Mouse (Mus musculus): ENCODE data around the gene Rad51b. TPM values are rescaled to one million over a fixed set of nuclear protein-coding genes. Genes with fewer than 3 reads are reported as not detected.

The Rad51b gene
- polyA plus RNA-seq, 1 experiment from 2014 or later, result 1.3 TPM

GRCm38 (mm10) chr12:79364284-79364683 is 67.2 kb downstream of the Rad51b start:
- H3K9me3 ChIP-seq, result no peaks in the 10 kb centered on the region
- no peak overlapping the region for H3K4me2 ChIP-seq
- WGBS, result 92% methylated on average over 2 of the region's 2 CpGs
- no peaks in the 10 kb centered on the region for H3K27me3 ChIP-seq (replicated peaks)
- ATAC-seq (replicated peaks), result no peak
- H3K4me1 ChIP-seq, result no peaks in the 10 kb centered on the region
- no peak overlapping the region for H3K4me3 ChIP-seq
- H3K9ac ChIP-seq, result no peak overlapping the region
- H3K36me3 ChIP-seq (replicated peaks), result no peaks in the 10 kb centered on the region
- H3K27ac ChIP-seq, result no peak overlapping the region

GRCm38 (mm10) chr12:79368818-79369217 is 71.7 kb downstream of the Rad51b start:
- Histone ChIP-seq H3K9me3 (no peaks in the 10 kb centered on the region), H3K4me3 (no peak overlapping the region), H3K27ac (no peak overlapping the region), H3K4me1 (no peaks in the 10 kb centered on the region), H3K27me3 (replicated peaks) (no peaks in the 10 kb centered on the region), H3K9ac (no peak overlapping the region), H3K36me3 (replicated peaks) (no peaks in the 10 kb centered on the region), H3K4me2 (no peak overlapping the region)
- ATAC-seq (replicated peaks), result no peak
- 96% methylated on average over 3 of the region's 3 CpGs for WGBS

GRCm38 (mm10) chr12:79369512-79370165 is 72.6 kb downstream of the Rad51b start:
- H3K4me2 ChIP-seq, result no peak overlapping the region
- ATAC-seq (replicated peaks), result no peak
- 87% methylated on average over 7 of the region's 7 CpGs for WGBS

GRCm38 (mm10) chr12:79372697-79373096 is 75.6 kb downstream of the Rad51b start:
- no peaks in the 10 kb centered on the region for H3K36me3 ChIP-seq (replicated peaks)
- no peak for ATAC-seq (replicated peaks)

More at GRCm38 (mm10) chr12:79369512-79370165, 72.6 kb downstream of the Rad51b start:
- Histone ChIP-seq H3K4me1 (no peaks in the 10 kb centered on the region), H3K9ac (no peak overlapping the region), H3K36me3 (replicated peaks) (no peaks in the 10 kb centered on the region), H3K27me3 (replicated peaks) (no peaks in the 10 kb centered on the region), H3K4me3 (no peak overlapping the region), H3K9me3 (no peaks in the 10 kb centered on the region), H3K27ac (no peak overlapping the region)

GRCm38 (mm10) chr12:79377378-79377777 is 80.3 kb downstream of the Rad51b start:
- H3K36me3 ChIP-seq (replicated peaks), result no peaks in the 10 kb centered on the region
- no peak overlapping the region for H3K4me3 ChIP-seq
- H3K9me3 ChIP-seq, result no peaks in the 10 kb centered on the region
- no peak for ATAC-seq (replicated peaks)
- H3K4me1 ChIP-seq, result no peaks in the 10 kb centered on the region
- 98% methylated on average over 1 of the region's 1 CpGs for WGBS
- H3K27ac ChIP-seq, result no peak overlapping the region
- H3K4me2 ChIP-seq, result no peak overlapping the region
- H3K9ac ChIP-seq, result no peak overlapping the region
- no peaks in the 10 kb centered on the region for H3K27me3 ChIP-seq (replicated peaks)

More at GRCm38 (mm10) chr12:79372697-79373096, 75.6 kb downstream of the Rad51b start:
- H3K4me3 ChIP-seq, result no peak overlapping the region
- no peaks in the 10 kb centered on the region for H3K4me1 ChIP-seq
- H3K27ac ChIP-seq, result no peak overlapping the region
- 84% methylated on average over 5 of the region's 5 CpGs for WGBS
- H3K9ac ChIP-seq, result no peak overlapping the region
- H3K4me2 ChIP-seq, result no peak overlapping the region
- H3K27me3 ChIP-seq (replicated peaks), result no peaks in the 10 kb centered on the region
- H3K9me3 ChIP-seq, result no peaks in the 10 kb centered on the region

GRCm38 (mm10) chr12:79377861-79378260 is 80.8 kb downstream of the Rad51b start:
- H3K4me3 ChIP-seq, result no peak overlapping the region
- no peak overlapping the region for H3K9ac ChIP-seq
- H3K9me3 ChIP-seq, result no peaks in the 10 kb centered on the region
- no peak for ATAC-seq (replicated peaks)
- H3K27me3 ChIP-seq (replicated peaks), result no peaks in the 10 kb centered on the region
- no peaks in the 10 kb centered on the region for H3K4me1 ChIP-seq
- WGBS, result 57% methylated on average over 4 of the region's 4 CpGs
- no peak overlapping the region for H3K4me2 ChIP-seq
- no peak overlapping the region for H3K27ac ChIP-seq
- H3K36me3 ChIP-seq (replicated peaks), result no peaks in the 10 kb centered on the region

GRCm38 (mm10) chr12:79380190-79380589 is 83.1 kb downstream of the Rad51b start:
- H3K9ac ChIP-seq, result no peak overlapping the region
- ATAC-seq (replicated peaks), result no peak

GRCm38 (mm10) chr12:79381489-79381888 is 84.4 kb downstream of the Rad51b start:
- H3K4me1 ChIP-seq, result no peaks in the 10 kb centered on the region
- H3K36me3 ChIP-seq (replicated peaks), result no peaks in the 10 kb centered on the region
- H3K9me3 ChIP-seq, result no peaks in the 10 kb centered on the region
- 81% methylated on average over 3 of the region's 3 CpGs for WGBS
- no peak overlapping the region for H3K4me3 ChIP-seq
- H3K9ac ChIP-seq, result no peak overlapping the region
- no peak overlapping the region for H3K27ac ChIP-seq
- no peaks in the 10 kb centered on the region for H3K27me3 ChIP-seq (replicated peaks)
- no peak overlapping the region for H3K4me2 ChIP-seq
- ATAC-seq (replicated peaks), result no peak

More at GRCm38 (mm10) chr12:79380190-79380589, 83.1 kb downstream of the Rad51b start:
- H3K9me3 ChIP-seq, result no peaks in the 10 kb centered on the region
- H3K4me3 ChIP-seq, result no peak overlapping the region
- H3K4me1 ChIP-seq, result no peaks in the 10 kb centered on the region
- 90% methylated on average over 1 of the region's 1 CpGs for WGBS
- no peak overlapping the region for H3K4me2 ChIP-seq
- no peaks in the 10 kb centered on the region for H3K36me3 ChIP-seq (replicated peaks)
- no peak overlapping the region for H3K27ac ChIP-seq
- H3K27me3 ChIP-seq (replicated peaks), result no peaks in the 10 kb centered on the region

GRCm38 (mm10) chr12:79382416-79382815 is 85.3 kb downstream of the Rad51b start:
- WGBS, result 16% methylated on average over 2 of the region's 2 CpGs
- Histone ChIP-seq H3K4me3 (no peak overlapping the region), H3K4me1 (no peaks in the 10 kb centered on the region), H3K4me2 (no peak overlapping the region), H3K27ac (no peak overlapping the region), H3K9me3 (no peaks in the 10 kb centered on the region), H3K36me3 (replicated peaks) (no peaks in the 10 kb centered on the region), H3K9ac (no peak overlapping the region), H3K27me3 (replicated peaks) (no peaks in the 10 kb centered on the region)
- ATAC-seq (replicated peaks), result no peak

GRCm38 (mm10) chr12:79383583-79383982 is 86.5 kb downstream of the Rad51b start:
- no peak overlapping the region for H3K27ac ChIP-seq
- no peak overlapping the region for H3K4me2 ChIP-seq
- no peaks in the 10 kb centered on the region for H3K4me1 ChIP-seq
- ATAC-seq (replicated peaks), result no peak
- WGBS, result 52% methylated on average over 3 of the region's 3 CpGs
- no peaks in the 10 kb centered on the region for H3K9me3 ChIP-seq
- H3K27me3 ChIP-seq (replicated peaks), result no peaks in the 10 kb centered on the region
- H3K4me3 ChIP-seq, result no peak overlapping the region
- H3K36me3 ChIP-seq (replicated peaks), result no peaks in the 10 kb centered on the region
- no peak overlapping the region for H3K9ac ChIP-seq

- Histone ChIP-seq H3K36me3 (replicated peaks) (no peaks in the 10 kb centered on the region), H3K4me1 (no peaks in the 10 kb centered on the region), H3K4me2 (no peak overlapping the region), H3K27ac (no peak overlapping the region), H3K9me3 (no peaks in the 10 kb centered on the region), H3K4me3 (no peak overlapping the region), H3K27me3 (replicated peaks) (no peaks in the 10 kb centered on the region), H3K9ac (no peak overlapping the region)
- no peak for ATAC-seq (replicated peaks)
- WGBS, result 63% methylated on average over 9 of the region's 9 CpGs
These were observed 87.7 kb downstream of the Rad51b start for GRCm38 (mm10) chr12:79384787-79385186.

GRCm38 (mm10) chr12:79385199-79385598 is 88.1 kb downstream of the Rad51b start:
- Histone ChIP-seq H3K9ac (no peak overlapping the region), H3K36me3 (replicated peaks) (no peaks in the 10 kb centered on the region), H3K4me3 (no peak overlapping the region), H3K27me3 (replicated peaks) (no peaks in the 10 kb centered on the region), H3K9me3 (no peaks in the 10 kb centered on the region), H3K4me2 (no peak overlapping the region), H3K27ac (no peak overlapping the region), H3K4me1 (no peaks in the 10 kb centered on the region)
- ATAC-seq (replicated peaks), result no peak
- 85% methylated on average over 5 of the region's 5 CpGs for WGBS

- Histone ChIP-seq H3K4me3 (no peak overlapping the region), H3K27me3 (replicated peaks) (no peaks in the 10 kb centered on the region), H3K4me1 (no peaks in the 10 kb centered on the region), H3K27ac (no peak overlapping the region), H3K9ac (no peak overlapping the region), H3K4me2 (no peak overlapping the region), H3K36me3 (replicated peaks) (no peaks in the 10 kb centered on the region), H3K9me3 (no peaks in the 10 kb centered on the region)
- ATAC-seq (replicated peaks), result no peak
- WGBS, result 95% methylated on average over 6 of the region's 6 CpGs
These were observed 90.8 kb downstream of the Rad51b start for GRCm38 (mm10) chr12:79387886-79388285.

Measured in midbrain, embryonic 15.5 days (tissue).